Comparison of ENCODE assay signal across 10 mouse cellular contexts in the genomic region with DNA sequence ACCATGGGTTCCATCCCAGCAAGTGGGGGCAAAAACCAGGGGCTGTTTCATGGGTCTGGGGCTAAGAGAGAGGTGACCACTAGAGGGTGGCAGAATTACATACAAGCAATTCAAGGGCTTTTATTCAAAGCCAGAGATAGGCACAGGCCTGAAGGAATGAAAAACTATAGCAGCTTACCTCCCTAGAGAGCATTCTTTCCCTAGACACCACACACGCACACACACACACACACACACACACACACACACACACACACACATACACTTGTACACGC. TPM values are rescaled to one million over a fixed set of nuclear protein-coding genes. Genes with fewer than 3 reads are reported as not detected.
DNase-seq lines count a peak whose midpoint lies in the region; ATAC-seq and TF ChIP-seq lines count a peak whose summit lies in the region.
"Had no signal": no experiment of that assay in that cellular context is flagged by ENCODE, and none has a peak within 500 bp of the region (broad histone marks: within the 10 kb centered on the region; RNA-seq: fewer than 3 reads in every experiment).

No protein-coding gene starts in this region.

- peak; percentile 38 for TF ChIP-seq CTCF in forebrain, postnatal 0 days (IDR thresholded peaks at IDR 0.05; ENCODE audit: low read depth)
- TF ChIP-seq CTCF in layer of hippocampus, adult 2 months (conservative IDR thresholded peaks at IDR 0.05), result peak; percentile 67

- no peaks in the 10 kb centered on the region for H3K4me1 ChIP-seq in forebrain, postnatal 0 days (ENCODE audit: insufficient read depth)
- H3K4me1 ChIP-seq in forebrain, embryonic 13.5 days, result no peaks in the 10 kb centered on the region
- H3K4me1 ChIP-seq in intestine, embryonic 15.5 days (replicated peaks), result peaks cover 8% of the 10 kb centered on the region; the same call in 1 of the 2 replicates

- no peak overlapping the region for H3K9ac ChIP-seq in forebrain, postnatal 0 days
- H3K9ac ChIP-seq in forebrain, embryonic 13.5 days, result no peak overlapping the region
- H3K9ac ChIP-seq in intestine, embryonic 15.5 days, result no peak overlapping the region

- no peaks in the 10 kb centered on the region for H3K9me3 ChIP-seq in forebrain, postnatal 0 days (ENCODE audit: low read length)
- H3K9me3 ChIP-seq in forebrain, embryonic 13.5 days (replicated peaks), result no peaks in the 10 kb centered on the region
- no peaks in the 10 kb centered on the region for H3K9me3 ChIP-seq in intestine, embryonic 15.5 days
- H3K9me3 ChIP-seq: embryonic facial prominence, embryonic 10.5 days had no signal

- no peaks in the 10 kb centered on the region for H3K27me3 ChIP-seq in forebrain, postnatal 0 days (ENCODE audit: insufficient read depth, low read length)
- no peaks in the 10 kb centered on the region for H3K27me3 ChIP-seq in forebrain, embryonic 13.5 days
- H3K27me3 ChIP-seq in intestine, embryonic 15.5 days (replicated peaks), result no peaks in the 10 kb centered on the region

- 78% methylated on average over 2 of the region's 2 CpGs for WGBS in forebrain, postnatal 0 days
- 76% methylated on average over 2 of the region's 2 CpGs for WGBS in forebrain, embryonic 13.5 days
- 89% methylated on average over 2 of the region's 2 CpGs for WGBS in intestine, embryonic 15.5 days

- H3K4me3 ChIP-seq in forebrain, postnatal 0 days (ENCODE audit: low read depth, low read length), result no peak overlapping the region
- H3K4me3 ChIP-seq in forebrain, embryonic 13.5 days, result no peak overlapping the region
- no peak overlapping the region for H3K4me3 ChIP-seq in layer of hippocampus, adult 2 months
- no peak overlapping the region for H3K4me3 ChIP-seq in intestine, embryonic 15.5 days (replicated peaks)
- H3K4me3 ChIP-seq: embryonic facial prominence, embryonic 10.5 days had no signal

- no peak for DNase-seq in forebrain, postnatal 0 days
- no peak for DNase-seq in layer of hippocampus, adult 2 months (ENCODE audit: low spot score in 2 of 2)
- no peak for DNase-seq in layer of hippocampus, adult 9-11 months
- peak; percentile 33 for DNase-seq in A20 (ENCODE audit: low read depth, low spot score)
- DNase-seq in adipocyte (ENCODE audit: low spot score), result no peak
- no peak for DNase-seq in spleen, postnatal 14 days (ENCODE audit: low spot score in 2 of 2)
- DNase-seq: left cerebral cortex, postnatal 4 days had no signal

- no peaks in the 10 kb centered on the region for H3K36me3 ChIP-seq in forebrain, postnatal 0 days (ENCODE audit: insufficient read depth)
- no peaks in the 10 kb centered on the region for H3K36me3 ChIP-seq in forebrain, embryonic 13.5 days (ENCODE audit: poor library complexity, severe bottlenecking)
- H3K36me3 ChIP-seq in intestine, embryonic 15.5 days, result no peaks in the 10 kb centered on the region
- H3K36me3 ChIP-seq: embryonic facial prominence, embryonic 10.5 days had no signal

- no peak overlapping the region for H3K4me2 ChIP-seq in forebrain, postnatal 0 days (ENCODE audit: low read depth)
- H3K4me2 ChIP-seq in forebrain, embryonic 13.5 days, result no peak overlapping the region
- no peak overlapping the region for H3K4me2 ChIP-seq in intestine, embryonic 15.5 days (replicated peaks)

- H3K27ac ChIP-seq in forebrain, postnatal 0 days (ENCODE audit: low read depth, low read length), result no peak overlapping the region
- no peak overlapping the region for H3K27ac ChIP-seq in forebrain, embryonic 13.5 days
- H3K27ac ChIP-seq in layer of hippocampus, adult 2 months, result no peak overlapping the region
- H3K27ac ChIP-seq in intestine, embryonic 15.5 days, result 0 out of 2 replicates have a peak overlapping the region, but pooled peaks have one; percentile 9
- H3K27ac ChIP-seq: embryonic facial prominence, embryonic 10.5 days had no signal

- no peak for ATAC-seq in forebrain, postnatal 0 days
- ATAC-seq in forebrain, embryonic 13.5 days, result no peak
- peak; percentile 48 for ATAC-seq in intestine, embryonic 15.5 days

RNA-seq across cellular contexts. Expression of a gene that starts 11.7 kb away (rescaled TPM):
- 40.3 and 54.5 TPM in 2 replicates for total RNA-seq in forebrain, postnatal 0 days (2014; rRNA removed)
- polyA plus RNA-seq in forebrain, postnatal 0 days (2015; fragmentation: Nextera tagmentation; extraction: Ambion mirVana), result 1.9 and 2.2 TPM in 2 replicates
- polyA plus RNA-seq in forebrain, embryonic 13.5 days (2015; fragmentation: Nextera tagmentation; extraction: Ambion mirVana), result 4.1 and 4.2 TPM in 2 replicates
- total RNA-seq in layer of hippocampus, adult 2 months (2021), result 10 to 100 TPM; 32.3 to 34.3 TPM
- polyA plus RNA-seq in intestine, embryonic 15.5 days (2015; fragmentation: Nextera tagmentation; extraction: Ambion mirVana), result 4.6 and 4.7 TPM in 2 replicates

RNA-seq across cellular contexts. Expression of a gene that starts 50.2 kb away (rescaled TPM):
- 42.9 and 46.9 TPM in 2 replicates for total RNA-seq in forebrain, postnatal 0 days (2014; rRNA removed)
- polyA plus RNA-seq in forebrain, postnatal 0 days (2015; fragmentation: Nextera tagmentation; extraction: Ambion mirVana), result 24.6 and 34.0 TPM in 2 replicates
- 38.3 and 43.1 TPM in 2 replicates for polyA plus RNA-seq in forebrain, embryonic 13.5 days (2015; fragmentation: Nextera tagmentation; extraction: Ambion mirVana)
- 10 to 100 TPM; 37.1 to 40.5 TPM for total RNA-seq in layer of hippocampus, adult 2 months (2021)
- 101 and 111 TPM in 2 replicates for polyA plus RNA-seq in intestine, embryonic 15.5 days (2015; fragmentation: Nextera tagmentation; extraction: Ambion mirVana)
